Mouse (Mus musculus) kidney, adult 2 months (tissue): ENCODE measurements around the gene Npas1.

Experiments
- CTCF ChIP-seq: fragments of 200-500 bp; conservative IDR thresholded peaks from 2 replicates; pipeline ENCODE4 v1.5.1; 2011; ENCODE audit warnings: low read depth, mild to moderate bottlenecking, control low read depth, low read length, moderate library complexity, mixed read lengths; ENCODE audit not compliant: insufficient read depth, insufficient read length
- POLR2A ChIP-seq: fragments of 200-500 bp; IDR thresholded peaks from one replicate; pipeline ENCODE4 v1.6.1; 2011; ENCODE audit warnings: low read depth, low read length, control low read depth

DNA sequence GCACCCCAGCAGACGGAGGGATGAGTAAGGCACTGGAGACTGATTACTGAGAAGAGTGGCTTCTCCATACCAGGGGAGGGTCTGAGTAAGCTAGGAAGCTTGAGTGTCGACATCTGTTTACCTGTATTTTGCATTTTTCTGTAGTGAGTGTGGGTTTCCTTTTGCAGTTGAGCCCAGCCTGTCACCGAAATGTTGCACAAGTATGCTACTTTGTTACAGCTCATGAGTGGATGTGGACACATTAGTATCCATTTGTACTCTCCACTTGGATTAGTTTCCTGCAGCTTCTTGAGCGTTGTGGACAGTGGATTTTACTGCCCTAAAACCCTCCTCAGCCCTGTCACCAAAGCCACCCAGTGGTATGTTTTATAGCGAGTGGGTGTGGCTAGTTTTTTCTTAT is 58.8 kb downstream of the Npas1 start:
- no peak for TF ChIP-seq CTCF
- TF ChIP-seq POLR2A, result no peak
